Mouse (Mus musculus) liver, embryonic 14.5 days (tissue): ENCODE data around the gene Fhit.

Source experiments
- CTCF ChIP-seq: IDR thresholded peaks from 2 replicates; pipeline ENCODE4 v1.5.1; 2016; ENCODE audit warnings: antibody characterized with exemption, low read depth, control low read depth
- EP300 ChIP-seq: IDR thresholded peaks from 2 replicates; pipeline ENCODE4 v1.6.1; 2016; ENCODE audit warnings: antibody characterized with exemption, low read depth

DNA sequence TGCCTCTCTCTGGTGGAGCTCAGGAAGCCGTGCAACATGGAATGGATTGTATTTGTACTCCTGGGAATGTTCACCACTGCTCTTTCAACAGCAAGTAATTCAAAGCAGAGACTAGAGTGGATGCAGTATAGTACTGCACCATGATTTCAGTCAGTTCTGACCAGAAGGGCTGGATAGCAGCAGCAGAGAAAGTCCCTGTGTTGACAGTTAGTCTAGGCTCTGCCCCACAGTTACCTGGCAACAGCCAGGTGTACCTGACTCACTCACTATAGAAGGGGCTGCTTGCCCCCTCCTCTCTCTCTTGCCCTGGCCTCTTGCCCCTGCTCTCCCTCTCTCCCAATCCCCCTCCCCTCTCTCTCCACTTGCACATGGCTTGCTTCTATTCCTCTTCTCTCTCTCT, 1542.0 kb downstream of the Fhit start:
- TF ChIP-seq EP300 (no peak), CTCF (no peak)
